Mouse (Mus musculus) ES-E14 (cell line): ENCODE measurements around the gene Nfe2l2. TPM values are rescaled to one million over a fixed set of nuclear protein-coding genes. Genes with fewer than 3 reads are reported as not detected.

Source experiments
- DNase-seq: peaks from one replicate; pipeline ENCODE4 v3.0.0-alpha.2; 2013; ENCODE audit warnings: low read depth, low spot score
- H3K27ac ChIP-seq: 2 replicates; pipeline ENCODE4 v1.5.1; 2012; ENCODE audit warnings: low read depth, mild to moderate bottlenecking, low read length, moderate library complexity, mixed read lengths; ENCODE audit not compliant: poor library complexity, insufficient read depth, severe bottlenecking
- H3K36me3 ChIP-seq: 2 replicates; pipeline ENCODE4 v1.6.1; 2012; ENCODE audit warnings: mild to moderate bottlenecking, low read length, moderate library complexity, mixed read lengths; ENCODE audit not compliant: control insufficient read depth, poor library complexity, insufficient read depth, severe bottlenecking
- H3K4me1 ChIP-seq, 2 experiments: fragments of 150-350 bp in 1 of 2; sonication (generic) in 1 of 2; 2 replicates each; pipeline ENCODE4 v1.6.1; 2012; ENCODE audit warnings: low read length in 2 of 2, mild to moderate bottlenecking in 1 of 2, mixed read lengths in 1 of 2; ENCODE audit not compliant: control insufficient read depth in 2 of 2, insufficient read depth in 2 of 2, poor library complexity in 1 of 2
- H3K4me3 ChIP-seq, 2 experiments: fragments of 150-350 bp in 1 of 2; sonication (generic) in 1 of 2; 2 replicates each; pipeline ENCODE4 v1.5.1; 2012; ENCODE audit warnings: low read length in 2 of 2, low read depth in 1 of 2, mild to moderate bottlenecking in 1 of 2, mixed read lengths in 1 of 2; ENCODE audit not compliant: insufficient read depth in 1 of 2, poor library complexity in 1 of 2, severe bottlenecking in 1 of 2
- H3K9ac ChIP-seq: 2 replicates; pipeline ENCODE4 v1.6.1; 2012; ENCODE audit warnings: low read depth, mild to moderate bottlenecking, low read length, mixed read lengths; ENCODE audit not compliant: poor library complexity, insufficient read depth, severe bottlenecking
- H3K9me3 ChIP-seq: fragments of 150-350 bp; sonication (generic); 2 replicates; pipeline ENCODE4 v1.6.1; 2012; ENCODE audit warnings: low read depth, mild to moderate bottlenecking, low read length; ENCODE audit not compliant: control insufficient read depth, insufficient read depth
- CHD2 ChIP-seq: IDR thresholded peaks from 2 replicates; pipeline ENCODE4 v1.6.1; 2014; ENCODE audit warnings: mild to moderate bottlenecking, low read depth, low read length, inconsistent platforms
- HCFC1 ChIP-seq: IDR thresholded peaks from 2 replicates; pipeline ENCODE4 v1.6.1; 2012; ENCODE audit warnings: low read length, inconsistent platforms, borderline replicate concordance; ENCODE audit not compliant: insufficient read depth
- MAFK ChIP-seq: IDR thresholded peaks from 2 replicates; pipeline ENCODE4 v1.6.1; 2014; ENCODE audit warnings: mild to moderate bottlenecking, low read depth, low read length, inconsistent platforms; ENCODE audit not compliant: insufficient read depth
- ZC3H11A ChIP-seq: IDR thresholded peaks from 2 replicates; pipeline ENCODE4 v1.6.1; 2012; ENCODE audit warnings: low read depth, mild to moderate bottlenecking, inconsistent platforms, low read length, borderline replicate concordance
- ZNF384 ChIP-seq: IDR thresholded peaks from 2 replicates; pipeline ENCODE4 v1.6.1; 2012; ENCODE audit warnings: low read depth, low read length, inconsistent platforms
- in situ Hi-C, 2 experiments: fragments of 600-800 bp; cut with MboI; formaldehyde crosslinking; loops; one replicate each; pipeline ENCODE4 v1.15.1; 2025; ENCODE audit warnings: low sequenced_read_pairs in 2 of 2, inconsistent platforms in 1 of 2; ENCODE audit not compliant: unreplicated experiment in 2 of 2
- total RNA-seq: library from RNA; depleted of rRNA; stranded (reverse); fragments of 300-350 nt; gene quantifications from 2 replicates; pipeline ENCODE4 v1.2.3, GENCODE M21; 2012

Nfe2l2 gene
- total RNA-seq, 1 experiment: 28.4 TPM

DNA sequence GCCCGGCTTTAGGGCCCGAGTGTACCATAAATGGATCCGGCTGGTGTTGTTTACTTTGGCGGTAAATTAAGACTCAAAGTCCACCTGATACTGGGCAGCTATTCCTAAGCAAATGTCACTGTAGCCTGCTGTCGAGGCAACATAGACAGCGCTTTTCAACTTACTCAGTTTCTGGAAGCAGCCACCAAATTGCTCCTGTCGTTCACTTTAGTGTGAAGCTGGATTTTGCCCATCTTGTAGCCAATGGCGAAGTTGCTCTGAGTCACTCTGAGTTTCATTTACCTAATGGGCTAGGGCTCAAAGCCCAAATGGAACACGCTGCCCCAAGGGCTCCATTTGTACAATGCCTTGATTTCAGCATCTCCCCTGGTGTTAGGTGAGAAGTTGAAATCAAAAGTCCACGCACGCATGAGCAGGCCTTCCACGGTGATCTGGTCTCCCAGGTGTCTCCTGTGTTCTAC lies 71.7 kb downstream of the Nfe2l2 start:
- no peaks in the 10 kb centered on the region for H3K9me3 ChIP-seq
- in situ Hi-C loops: no loop called here
- H3K36me3 ChIP-seq: no peaks in the 10 kb centered on the region
- H3K4me3 ChIP-seq: peak overlapping the region; percentile 40 to 58
- no peak for DNase-seq
- H3K9ac ChIP-seq: peak overlapping the region; percentile 50
- no peak for TF ChIP-seq ZC3H11A
- no peak for TF ChIP-seq MAFK
- TF ChIP-seq ZNF384: no peak
- no peak for TF ChIP-seq CHD2
- TF ChIP-seq HCFC1: no peak
- H3K4me1 ChIP-seq: peaks cover 7 to 12% of the 10 kb centered on the region in 2 experiments
- peak overlapping the region; percentile 95 for H3K27ac ChIP-seq

DNA sequence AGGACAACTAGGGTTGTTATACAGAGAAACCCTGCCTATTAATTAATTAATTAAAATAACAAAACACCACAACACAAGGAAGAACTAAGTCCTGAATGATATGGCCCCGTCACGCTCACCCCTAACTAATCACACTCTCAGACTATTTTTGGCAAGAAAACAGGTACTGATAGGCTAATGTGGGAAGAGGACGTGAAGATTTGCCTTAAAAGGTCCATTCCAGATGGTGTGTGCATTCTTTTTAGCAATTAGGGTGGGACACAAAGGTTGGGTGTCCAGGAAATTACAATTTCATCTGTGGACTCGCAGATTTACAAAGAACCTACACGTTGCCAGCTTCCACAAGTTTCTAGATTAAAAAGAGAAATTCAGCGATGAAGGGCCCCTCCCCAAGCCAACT lies 72.4 kb downstream of the Nfe2l2 start:
- H3K4me1 ChIP-seq: peaks cover 7 to 10% of the 10 kb centered on the region in 2 experiments
- no peak overlapping the region for H3K9ac ChIP-seq
- no peak overlapping the region; the same call in 1 of the 2 replicates for H3K27ac ChIP-seq
- H3K9me3 ChIP-seq: no peaks in the 10 kb centered on the region
- no peaks in the 10 kb centered on the region for H3K36me3 ChIP-seq
- peak overlapping the region in 1 of 2 experiments; percentile 58; a peak in 2 of 4 replicates for H3K4me3 ChIP-seq
- in situ Hi-C loops: no loop called here
- TF ChIP-seq ZC3H11A (no peak), CHD2 (no peak), HCFC1 (no peak), MAFK (no peak), ZNF384 (no peak)
- DNase-seq: no peak

DNA sequence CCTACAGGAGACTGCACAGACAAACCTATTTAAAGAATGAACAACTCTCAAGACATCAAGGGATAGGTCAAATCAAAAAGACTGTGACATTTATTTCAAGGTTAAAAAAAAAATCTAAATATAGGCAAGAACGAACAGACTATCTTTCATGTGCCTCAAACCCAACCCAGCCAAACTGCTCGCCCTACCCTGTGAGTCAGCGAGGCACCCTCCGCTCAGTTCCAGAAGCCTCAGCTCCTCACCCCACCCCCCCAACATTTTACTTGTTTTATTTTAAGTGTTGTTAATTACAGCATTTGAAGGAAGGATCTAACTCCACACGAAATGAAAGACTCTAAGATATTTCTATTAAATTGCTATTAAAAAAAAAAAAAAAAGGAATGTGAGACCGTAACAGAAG lies 73.0 kb downstream of the Nfe2l2 start:
- Histone ChIP-seq H3K36me3 (no peaks in the 10 kb centered on the region), H3K9me3 (no peaks in the 10 kb centered on the region), H3K27ac (no peak overlapping the region), H3K9ac (no peak overlapping the region; the same call in 1 of the 2 replicates), H3K4me3 (peak overlapping the region in 1 of 2 experiments; percentile 58; a peak in 2 of 4 replicates), H3K4me1 (peaks cover 2 to 7% of the 10 kb centered on the region in 2 experiments; a peak in 3 of 4 replicates)
- no peak for TF ChIP-seq MAFK
- no peak for TF ChIP-seq HCFC1
- no peak for TF ChIP-seq ZC3H11A
- TF ChIP-seq ZNF384: no peak
- TF ChIP-seq CHD2: no peak
- in situ Hi-C loops: no loop called here
- no peak for DNase-seq

DNA sequence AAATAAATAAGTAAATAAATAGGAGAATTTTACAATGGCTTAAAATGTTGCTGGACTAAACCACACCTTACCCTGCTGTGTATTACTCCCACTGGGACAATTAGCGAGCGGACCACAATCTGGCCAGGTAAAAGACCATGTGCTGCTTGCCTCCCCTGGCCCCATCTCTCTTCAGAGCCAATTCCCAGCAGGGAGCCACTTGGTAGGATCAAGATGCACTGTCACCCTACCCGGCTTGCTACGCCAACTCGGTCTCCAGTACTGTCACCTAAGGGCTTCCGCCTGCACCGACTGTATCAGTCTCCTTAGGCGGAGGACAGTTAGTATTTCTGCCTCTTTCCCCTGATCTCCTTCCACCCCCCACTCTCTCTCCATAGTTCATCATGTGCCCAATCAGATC lies 76.0 kb downstream of the Nfe2l2 start:
- TF ChIP-seq HCFC1 (no peak), ZNF384 (no peak), CHD2 (no peak), ZC3H11A (no peak), MAFK (no peak)
- H3K27ac ChIP-seq: no peak overlapping the region
- no peak for DNase-seq
- H3K9me3 ChIP-seq: no peaks in the 10 kb centered on the region
- peak overlapping the region in 1 of 2 experiments; percentile 27; a peak in 1 of 4 replicates for H3K4me3 ChIP-seq
- no peaks in the 10 kb centered on the region for H3K36me3 ChIP-seq
- peaks cover 6 to 7% of the 10 kb centered on the region in 2 experiments; a peak in 2 of 4 replicates for H3K4me1 ChIP-seq
- in situ Hi-C loops: no loop called here
- H3K9ac ChIP-seq: no peak overlapping the region
